Mouse (Mus musculus) activated CD4-positive, CD25-positive, alpha-beta regulatory T cell (primary cell): Measurements from ENCODE around the gene Coa5. TPM values are rescaled to one million over a fixed set of nuclear protein-coding genes. Genes with fewer than 3 reads are reported as not detected.

Source experiments
- polyA plus RNA-seq, 2 experiments: library from polyadenylated mRNA; unstranded; fragments of 100-300 nt; shearing (Covaris generic); gene quantifications; one replicate each; pipeline ENCODE4 v1.2.1; 2017

The Coa5 gene
- 10 to 100 TPM; 75.9 to 82.5 TPM for polyA plus RNA-seq

GRCm38 (mm10) chr1:37429366-37430296 is at the start of gene Coa5, which contains the start of gene Unc50:
Gene Coa5 (minus strand): TSS chr1:37430103.
Gene Unc50 (plus strand): TSS chr1:37430139.

Other genes with a start within 250 kb of the Coa5 start
- gene Cnga3, start 215.7 kb downstream of the Coa5 start, polyA plus RNA-seq = under 1 TPM in 1 of 2 experiments, not detected in 1; 0.05 TPM
- 10 to 100 TPM; 13.8 to 17.0 TPM for gene Inpp4a, start 130.2 kb downstream of the Coa5 start, polyA plus RNA-seq
- gene Unc50, start within 50 bp of the Coa5 start, polyA plus RNA-seq = 100 to 1,000 TPM in 1 of 2 experiments, 10 to 100 TPM in 1; 91.8 to 126 TPM
- 10 to 100 TPM in 1 of 2 experiments, 1 to 10 TPM in 1; 8.4 to 12.5 TPM for gene Mgat4a, start 110.9 kb upstream of the Coa5 start, polyA plus RNA-seq